Mouse (Mus musculus) MN1 (cell line): ENCODE data around the gene Tfap4.
A peak's percentile ranks its signal among the peaks of the same experiment; 100 is the strongest.
"Not testable (repeated sequence)": the region's sequence is repeated elsewhere in the genome, so short reads cannot be mapped to it uniquely, and the experiment has no call there.

ENCODE experiments used
- DNase-seq: peaks from one replicate; pipeline ENCODE4 v3.0.0-alpha.2; 2016; ENCODE audit warnings: low spot score

Gene Tfap4

GRCm38 (mm10) chr16:4552829-4553550 is 6.7 kb downstream of the Tfap4 start:
- peak; percentile 45 for DNase-seq

- DNase-seq: no peak
Observed at GRCm38 (mm10) chr16:4551885-4552284, 7.8 kb downstream of the Tfap4 start.

GRCm38 (mm10) chr16:4551056-4551455 is 8.6 kb downstream of the Tfap4 start:
- peak; percentile 73 for DNase-seq

- no peak for DNase-seq
Observed at GRCm38 (mm10) chr16:4548953-4549688, 10.5 kb downstream of the Tfap4 start.

GRCm38 (mm10) chr16:4547611-4548010 is 12.0 kb downstream of the Tfap4 start:
- no peak for DNase-seq

- DNase-seq: no peak
Observed at GRCm38 (mm10) chr16:4546838-4547237, 12.8 kb downstream of the Tfap4 start.

GRCm38 (mm10) chr16:4544845-4545244 is 14.8 kb downstream of the Tfap4 start:
- DNase-seq: no peak

- no peak for DNase-seq
Observed at GRCm38 (mm10) chr16:4543266-4543665, 16.4 kb downstream of the Tfap4 start.

- no peak for DNase-seq
Observed at GRCm38 (mm10) chr16:4542236-4542774, 17.3 kb downstream of the Tfap4 start.

GRCm38 (mm10) chr16:4541501-4542198 is 18.0 kb downstream of the Tfap4 start, which contains the start of gene Srl:
Gene Srl, minus strand, starts transcription at chr16:4541816.
- peak; percentile 99 for DNase-seq

GRCm38 (mm10) chr16:4541033-4541432 is 18.6 kb downstream of the Tfap4 start:
- DNase-seq: no peak

GRCm38 (mm10) chr16:4540064-4540775 is 19.4 kb downstream of the Tfap4 start:
- no peak for DNase-seq

- DNase-seq: no peak
Observed at GRCm38 (mm10) chr16:4539521-4539920, 20.1 kb downstream of the Tfap4 start.

- DNase-seq: no peak
Observed at GRCm38 (mm10) chr16:4537616-4538358, 21.9 kb downstream of the Tfap4 start.

GRCm38 (mm10) chr16:4527373-4527772 is 32.3 kb downstream of the Tfap4 start:
- DNase-seq: not testable (repeated sequence)

GRCm38 (mm10) chr16:4523313-4524004 is 36.2 kb downstream of the Tfap4 start:
- no peak for DNase-seq

GRCm38 (mm10) chr16:4522879-4523278 is 36.8 kb downstream of the Tfap4 start:
- no peak for DNase-seq

GRCm38 (mm10) chr16:4521735-4522530 is 37.7 kb downstream of the Tfap4 start:
- no peak for DNase-seq

- no peak for DNase-seq
Observed at GRCm38 (mm10) chr16:4521074-4521667, 38.5 kb downstream of the Tfap4 start.
